Mouse (Mus musculus) adrenal gland, postnatal 36 days (tissue): ENCODE measurements around the gene Faxc. TPM values are rescaled to one million over a fixed set of nuclear protein-coding genes. Genes with fewer than 3 reads are reported as not detected.
A peak's percentile ranks its signal among the peaks of the same experiment; 100 is the strongest.

Source experiments
- DNase-seq, 2 experiments: peaks; one replicate each; pipeline ENCODE4 v3.0.0; 2021; ENCODE audit warnings: mixed read lengths in 1 of 2
- long read RNA-seq, 2 experiments: library from polyadenylated mRNA; stranded (forward); transcript quantifications; one replicate each; pipeline ENCODE4 v2.0.0; 2021; ENCODE audit warnings: borderline sequencing depth in 2 of 2
- total RNA-seq, 2 experiments: library from RNA; stranded (reverse); gene quantifications; 2 replicates each; pipeline ENCODE4 v1.2.3; 2021

The Faxc gene
- 1 to 10 TPM; 4.0 TPM for total RNA-seq
- long read RNA-seq, experiment 1, partial matches to known transcripts: 0 of 2 reads
- long read RNA-seq, experiment 1, other reads (novel, unspliced or antisense): 1 of 2 reads
- long read RNA-seq, experiment 2, partial matches to known transcripts: 0 of 1 reads
- long read RNA-seq, experiment 2, other reads (novel, unspliced or antisense): 0 of 1 reads

- peak; percentile 57 to 69 for DNase-seq
These were observed at the start of gene Faxc for GRCm38 (mm10) chr4:21930971-21931771. Gene Faxc (plus strand): TSS chr4:21931329.

- DNase-seq: no peak
These were observed 48.3 kb upstream of the Faxc start for GRCm38 (mm10) chr4:21882806-21883205.

- DNase-seq: no peak
These were observed 45.3 kb upstream of the Faxc start for GRCm38 (mm10) chr4:21885831-21886230.

- no peak for DNase-seq
These were observed 872 bp downstream of the Faxc start for GRCm38 (mm10) chr4:21931772-21932630.

- DNase-seq: no peak
These were observed 4.2 kb downstream of the Faxc start for GRCm38 (mm10) chr4:21935378-21935777.

GRCm38 (mm10) chr4:21936424-21936823, 5.3 kb downstream of the Faxc start:
- DNase-seq: no peak

GRCm38 (mm10) chr4:21937890-21938289, 6.8 kb downstream of the Faxc start:
- no peak for DNase-seq

- DNase-seq: no peak
These were observed 13.5 kb downstream of the Faxc start for GRCm38 (mm10) chr4:21944672-21945071.

- DNase-seq: peak; percentile 8 to 54
These were observed 20.3 kb downstream of the Faxc start for GRCm38 (mm10) chr4:21951444-21951843.

GRCm38 (mm10) chr4:21952255-21952654, 21.1 kb downstream of the Faxc start:
- no peak for DNase-seq

- DNase-seq: peak; percentile 59 to 63
These were observed 26.6 kb downstream of the Faxc start for GRCm38 (mm10) chr4:21957570-21958321.

GRCm38 (mm10) chr4:21971949-21972348, 40.8 kb downstream of the Faxc start:
- DNase-seq: no peak

- peak in 1 of 2 experiments; percentile 4 for DNase-seq
These were observed 43.0 kb downstream of the Faxc start for GRCm38 (mm10) chr4:21974126-21974525.

- DNase-seq: no peak
These were observed 49.3 kb downstream of the Faxc start for GRCm38 (mm10) chr4:21980471-21980870.

GRCm38 (mm10) chr4:21982449-21982848, 51.3 kb downstream of the Faxc start:
- DNase-seq: no peak

GRCm38 (mm10) chr4:21986857-21987256, 55.7 kb downstream of the Faxc start:
- DNase-seq: no peak

- DNase-seq: no peak
These were observed 56.3 kb downstream of the Faxc start for GRCm38 (mm10) chr4:21987460-21987859.

GRCm38 (mm10) chr4:21989571-21990091, 58.5 kb downstream of the Faxc start:
- no peak for DNase-seq

- DNase-seq: no peak
These were observed 59.6 kb downstream of the Faxc start for GRCm38 (mm10) chr4:21990580-21991235.

- peak; percentile 2 to 22 for DNase-seq
These were observed 86.7 kb downstream of the Faxc start for GRCm38 (mm10) chr4:22017656-22018379.
